Mouse (Mus musculus) forebrain, postnatal 0 days (tissue): Measurements from ENCODE around the gene Map2k5. TPM values are rescaled to one million over a fixed set of nuclear protein-coding genes. Genes with fewer than 3 reads are reported as not detected.

Experiments used
- ATAC-seq: fragments of 200-750 bp; cut with Nextera tagmentation; 2 replicates; pipeline ENCODE4 v1.8.0; 2017; ENCODE audit warnings: mild to moderate bottlenecking, moderate library complexity
- DNase-seq: peaks from one replicate; pipeline ENCODE4 v3.0.0-alpha.2; 2015
- H3K27ac ChIP-seq: fragments of 300-500 bp; sonication (generic); 2 replicates; pipeline ENCODE4 v1.5.1; 2014; ENCODE audit warnings: low read depth, mild to moderate bottlenecking, antibody characterized with exemption, low read length, moderate library complexity, mixed read lengths
- H3K27me3 ChIP-seq: fragments of 300-500 bp; sonication (generic); 2 replicates; pipeline ENCODE4 v1.6.1; 2014; ENCODE audit warnings: mild to moderate bottlenecking, low read length, mixed read lengths; ENCODE audit not compliant: insufficient read depth
- H3K36me3 ChIP-seq: fragments of 300-500 bp; sonication (generic); 2 replicates; pipeline ENCODE4 v1.6.1; 2014; ENCODE audit warnings: mild to moderate bottlenecking, moderate library complexity; ENCODE audit not compliant: insufficient read depth
- H3K4me1 ChIP-seq: fragments of 300-500 bp; sonication (generic); 2 replicates; pipeline ENCODE4 v1.6.1; 2014; ENCODE audit warnings: antibody characterized with exemption; ENCODE audit not compliant: insufficient read depth
- H3K4me2 ChIP-seq: fragments of 300-500 bp; sonication (generic); 2 replicates; pipeline ENCODE4 v1.6.1; 2014; ENCODE audit warnings: low read depth, mild to moderate bottlenecking, moderate library complexity
- H3K4me3 ChIP-seq: fragments of 300-500 bp; sonication (generic); 2 replicates; pipeline ENCODE4 v1.5.1; 2014; ENCODE audit warnings: low read depth, low read length, mixed read lengths
- H3K9ac ChIP-seq: fragments of 300-500 bp; sonication (generic); 2 replicates; pipeline ENCODE4 v1.6.1; 2014; ENCODE audit warnings: mild to moderate bottlenecking
- H3K9me3 ChIP-seq: fragments of 300-500 bp; sonication (generic); 2 replicates; pipeline ENCODE4 v1.6.1; 2016; ENCODE audit warnings: low read length
- CTCF ChIP-seq: sonication (generic); IDR thresholded peaks from 2 replicates; pipeline ENCODE4 v1.5.1; 2016; ENCODE audit warnings: antibody characterized with exemption, control low read depth, low read depth
- WGBS: fragments of 180-500 bp; shearing (Covaris S2); extraction: QIAGEN DNeasy Blood & Tissue Kit; methylation state at CpG from one replicate; pipeline ENCODE4 v1.1.7; 2014; 5-methylcytosine and 5-hydroxymethylcytosine counted together
- polyA plus RNA-seq: library from polyadenylated mRNA; unstranded; fragments of >200 nt; fragmentation: Nextera tagmentation; extraction: Ambion mirVana; gene quantifications from 2 replicates; pipeline ENCODE4 v1.2.1, GENCODE M21; 2015
- total RNA-seq: library from RNA; depleted of rRNA; stranded (reverse); fragments of >200 nt; gene quantifications from 2 replicates; pipeline ENCODE4 v1.2.3, GENCODE M21; 2014

The Map2k5 gene
- total and polyA plus RNA-seq, 2 experiments from 2014 or later, result 21.1 to 37.7 TPM

DNA sequence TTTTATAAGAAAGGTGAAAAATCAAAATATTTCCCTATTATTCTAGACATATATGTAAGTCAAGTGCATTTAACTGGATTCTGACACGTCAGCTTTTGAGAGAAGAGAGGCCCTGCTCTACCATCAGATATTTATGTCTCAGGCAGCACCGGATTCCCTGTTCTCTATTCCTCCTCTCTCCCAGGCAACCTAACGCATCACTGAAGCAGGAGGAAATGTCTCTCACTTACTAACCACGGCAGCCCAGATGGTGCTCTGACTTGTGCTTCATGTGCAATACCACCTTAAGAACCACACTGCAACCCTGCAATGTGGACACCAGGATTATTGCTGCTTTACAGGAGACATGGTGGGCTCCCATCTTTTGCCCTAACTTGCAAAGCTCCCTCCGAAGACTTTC lies 18.7 kb downstream of the Map2k5 start:
- 74% methylated on average over 5 of the region's 5 CpGs for WGBS
- no peak for TF ChIP-seq CTCF
- H3K9me3 ChIP-seq, result no peaks in the 10 kb centered on the region
- H3K9ac ChIP-seq, result no peak overlapping the region
- no peaks in the 10 kb centered on the region for H3K4me1 ChIP-seq
- ATAC-seq (no peak), DNase-seq (no peak)
- no peak overlapping the region for H3K4me2 ChIP-seq
- no peak overlapping the region for H3K27ac ChIP-seq
- no peak overlapping the region for H3K4me3 ChIP-seq
- H3K27me3 ChIP-seq, result no peaks in the 10 kb centered on the region
- no peaks in the 10 kb centered on the region for H3K36me3 ChIP-seq

GRCm38 (mm10) chr9:63356721-63357120 lies 21.0 kb downstream of the Map2k5 start:
- ATAC-seq, result no peak
- H3K9ac ChIP-seq, result no peak overlapping the region
- no peaks in the 10 kb centered on the region for H3K27me3 ChIP-seq
- DNase-seq, result no peak
- H3K4me1 ChIP-seq, result no peaks in the 10 kb centered on the region
- TF ChIP-seq CTCF, result no peak
- no peaks in the 10 kb centered on the region for H3K9me3 ChIP-seq
- WGBS, result 92% methylated on average over 4 of the region's 4 CpGs
- H3K4me2 ChIP-seq, result no peak overlapping the region
- no peak overlapping the region for H3K4me3 ChIP-seq
- no peaks in the 10 kb centered on the region for H3K36me3 ChIP-seq
- H3K27ac ChIP-seq, result no peak overlapping the region

DNA sequence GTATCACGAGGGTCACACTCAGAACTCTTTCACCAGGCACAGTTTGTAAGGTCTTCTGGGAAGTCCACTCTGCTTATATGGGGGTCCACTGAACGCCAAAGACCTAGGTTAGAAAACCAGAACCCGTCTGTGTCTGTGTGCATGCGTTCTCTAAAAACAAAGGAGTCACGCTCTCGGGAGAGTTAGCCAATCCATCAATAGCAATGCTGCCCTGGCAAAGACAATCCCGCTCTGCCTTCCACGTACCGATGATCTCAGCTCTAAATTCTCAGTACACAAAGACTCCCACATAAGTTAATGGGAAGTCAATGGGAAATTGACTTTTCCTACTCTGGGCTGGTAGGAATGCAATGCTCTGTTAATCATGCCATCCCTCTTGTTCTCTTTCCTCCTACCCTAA lies 21.4 kb downstream of the Map2k5 start:
- ATAC-seq (no peak), DNase-seq (no peak)
- H3K9ac ChIP-seq, result no peak overlapping the region
- 85% methylated on average over 9 of the region's 9 CpGs for WGBS
- H3K4me1 ChIP-seq, result no peaks in the 10 kb centered on the region
- H3K4me2 ChIP-seq, result no peak overlapping the region
- no peak overlapping the region for H3K27ac ChIP-seq
- H3K9me3 ChIP-seq, result no peaks in the 10 kb centered on the region
- no peak overlapping the region for H3K4me3 ChIP-seq
- no peaks in the 10 kb centered on the region for H3K36me3 ChIP-seq
- no peak for TF ChIP-seq CTCF
- no peaks in the 10 kb centered on the region for H3K27me3 ChIP-seq

- 88% methylated on average over 4 of the region's 4 CpGs for WGBS
- no peak for TF ChIP-seq CTCF
- Histone ChIP-seq H3K27me3 (no peaks in the 10 kb centered on the region), H3K27ac (no peak overlapping the region), H3K4me1 (no peaks in the 10 kb centered on the region), H3K9ac (no peak overlapping the region), H3K36me3 (no peaks in the 10 kb centered on the region), H3K9me3 (no peaks in the 10 kb centered on the region), H3K4me2 (no peak overlapping the region), H3K4me3 (no peak overlapping the region)
- DNase-seq (no peak), ATAC-seq (no peak)
Observed at GRCm38 (mm10) chr9:63354168-63354567, 23.5 kb downstream of the Map2k5 start.

DNA sequence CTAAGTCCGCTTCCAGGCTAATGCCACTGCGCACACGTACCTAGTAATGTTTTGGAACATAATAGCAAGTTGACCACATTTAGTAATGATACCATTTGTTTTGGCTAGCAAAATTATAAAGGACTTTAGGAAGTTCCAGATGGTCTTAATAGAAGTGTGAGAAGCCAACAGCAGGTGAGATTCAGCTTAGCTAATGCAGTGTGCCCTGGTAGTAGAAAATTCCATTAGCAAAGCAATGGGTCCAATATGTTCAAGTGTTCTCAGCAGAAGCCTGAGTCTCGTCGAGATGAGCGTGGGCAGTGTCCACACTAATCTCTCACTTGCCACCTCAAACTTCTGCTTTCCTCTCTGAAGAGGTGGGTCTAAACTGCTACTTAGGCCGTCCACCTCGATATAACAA lies 27.7 kb downstream of the Map2k5 start:
- Histone ChIP-seq H3K27ac (no peak overlapping the region), H3K4me3 (no peak overlapping the region), H3K36me3 (no peaks in the 10 kb centered on the region), H3K9ac (no peak overlapping the region), H3K4me2 (no peak overlapping the region), H3K4me1 (no peaks in the 10 kb centered on the region), H3K27me3 (no peaks in the 10 kb centered on the region), H3K9me3 (no peaks in the 10 kb centered on the region)
- 77% methylated on average over 8 of the region's 8 CpGs for WGBS
- no peak for TF ChIP-seq CTCF
- DNase-seq, result no peak
- ATAC-seq, result no peak

DNA sequence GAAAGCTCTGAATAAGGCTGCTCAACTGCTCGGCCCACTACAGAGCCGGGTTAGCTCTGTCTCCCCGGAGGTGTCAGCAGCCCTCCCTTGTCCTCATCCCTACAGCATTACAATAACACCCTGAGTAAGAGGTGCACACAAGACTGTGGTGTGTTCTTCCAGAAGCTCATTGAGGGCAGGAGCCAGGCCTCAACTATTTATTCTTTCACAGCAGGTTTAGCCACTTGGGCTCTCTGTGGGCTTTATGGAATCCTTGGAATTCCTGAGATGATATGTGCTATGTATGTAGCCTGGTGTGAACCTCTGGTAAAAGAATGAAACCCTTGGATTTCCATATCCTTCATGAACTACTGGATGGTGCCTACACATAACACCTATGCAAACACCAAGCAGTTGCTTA lies 28.5 kb downstream of the Map2k5 start:
- ATAC-seq (no peak), DNase-seq (no peak)
- TF ChIP-seq CTCF, result no peak
- 80% methylated on average over 3 of the region's 3 CpGs for WGBS
- no peak overlapping the region for H3K4me2 ChIP-seq
- no peak overlapping the region for H3K9ac ChIP-seq
- H3K9me3 ChIP-seq, result no peaks in the 10 kb centered on the region
- H3K27me3 ChIP-seq, result no peaks in the 10 kb centered on the region
- H3K4me1 ChIP-seq, result no peaks in the 10 kb centered on the region
- H3K27ac ChIP-seq, result no peak overlapping the region
- no peak overlapping the region for H3K4me3 ChIP-seq
- H3K36me3 ChIP-seq, result no peaks in the 10 kb centered on the region

DNA sequence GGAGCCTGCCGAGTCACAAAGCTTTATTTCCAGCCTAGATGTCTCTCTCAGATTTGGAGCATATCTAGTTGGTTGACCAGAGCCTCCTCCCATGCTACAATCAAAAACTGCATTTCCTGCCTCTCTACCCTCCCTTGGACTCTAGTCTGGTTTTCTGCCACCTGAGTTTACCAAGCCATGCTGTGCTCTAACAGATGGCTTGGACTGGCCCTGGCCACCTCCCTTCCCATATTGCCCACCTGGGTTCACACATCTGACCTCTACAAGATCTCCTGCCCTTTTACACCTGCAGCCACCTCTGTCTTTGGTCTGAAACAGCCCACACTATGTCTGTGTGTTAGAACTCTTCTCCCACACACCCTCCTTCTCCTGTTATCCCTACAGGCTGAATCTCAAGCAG lies 29.6 kb downstream of the Map2k5 start:
- H3K4me1 ChIP-seq, result no peaks in the 10 kb centered on the region

DNA sequence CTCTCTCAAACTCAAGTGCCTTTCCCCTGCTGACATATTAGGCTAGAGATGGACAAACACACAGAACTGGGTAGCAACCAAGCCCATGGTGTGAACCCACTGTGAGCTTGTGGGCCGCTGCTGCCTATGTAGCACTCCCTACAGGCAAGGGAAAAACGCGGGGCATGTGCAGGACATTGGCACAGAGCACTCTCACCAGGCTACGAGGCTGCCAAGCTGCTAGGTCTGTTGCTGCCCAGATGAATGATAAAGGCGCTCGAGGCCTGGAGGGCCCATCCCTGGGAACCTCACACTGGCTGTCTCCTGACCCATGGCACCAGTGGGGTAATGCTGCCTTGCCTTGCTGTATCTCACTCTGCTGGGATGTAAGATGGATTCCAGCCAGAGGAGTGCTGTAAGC lies 31.7 kb downstream of the Map2k5 start:
- 66% methylated on average over 6 of the region's 6 CpGs for WGBS
- H3K4me1 ChIP-seq, result no peaks in the 10 kb centered on the region
- H3K36me3 ChIP-seq, result no peaks in the 10 kb centered on the region
- no peak for ATAC-seq
- no peak for DNase-seq
- H3K4me3 ChIP-seq, result no peak overlapping the region
- no peak overlapping the region for H3K27ac ChIP-seq
- no peaks in the 10 kb centered on the region for H3K27me3 ChIP-seq
- TF ChIP-seq CTCF, result no peak
- no peaks in the 10 kb centered on the region for H3K9me3 ChIP-seq
- no peak overlapping the region for H3K4me2 ChIP-seq
- no peak overlapping the region for H3K9ac ChIP-seq

More for the DNA sequence above, 29.6 kb downstream of the Map2k5 start:
- no peak overlapping the region for H3K27ac ChIP-seq
- H3K9me3 ChIP-seq, result no peaks in the 10 kb centered on the region
- TF ChIP-seq CTCF, result no peak
- no peaks in the 10 kb centered on the region for H3K36me3 ChIP-seq
- H3K9ac ChIP-seq, result no peak overlapping the region
- no peak for DNase-seq
- WGBS, result 76% methylated on average over 1 of the region's 1 CpGs
- H3K4me2 ChIP-seq, result no peak overlapping the region
- no peak for ATAC-seq
- no peaks in the 10 kb centered on the region for H3K27me3 ChIP-seq
- no peak overlapping the region for H3K4me3 ChIP-seq
